ENCODE assay signal across 11 mouse cellular contexts in genomic region chr13:44133436-44133835, GRCm38 (mm10).
DNase-seq lines count a peak whose midpoint lies in the region; ATAC-seq and TF ChIP-seq lines count a peak whose summit lies in the region.
"Had no signal": no experiment of that assay in that cellular context is flagged by ENCODE, and none has a peak within 500 bp of the region (broad histone marks: within the 10 kb centered on the region; RNA-seq: fewer than 3 reads in every experiment).

No protein-coding gene starts in this region.

- no peak overlapping the region for H3K4me2 ChIP-seq in lung, postnatal 0 days (replicated peaks; ENCODE audit: low read depth, low read length)
- H3K4me2 ChIP-seq: lung, embryonic 15.5 days; neural tube, embryonic 13.5 days had no signal

- H3K27me3 ChIP-seq in lung, postnatal 0 days (replicated peaks; ENCODE audit: insufficient read depth, low read length) = no peaks in the 10 kb centered on the region
- H3K27me3 ChIP-seq: lung, embryonic 15.5 days; neural tube, embryonic 13.5 days had no signal

- WGBS in lung, postnatal 0 days = 58% methylated on average over 9 of the region's 9 CpGs

- H3K9ac ChIP-seq in lung, postnatal 0 days (replicated peaks; ENCODE audit: low read depth) = no peak overlapping the region
- H3K9ac ChIP-seq: lung, embryonic 15.5 days; neural tube, embryonic 13.5 days had no signal

- H3K36me3 ChIP-seq in lung, postnatal 0 days (ENCODE audit: insufficient read depth, low read length) = no peaks in the 10 kb centered on the region
- H3K36me3 ChIP-seq: lung, embryonic 15.5 days; neural tube, embryonic 13.5 days had no signal

- no peak for TF ChIP-seq EP300 in lung, postnatal 0 days (IDR thresholded peaks at IDR 0.05)

- no peak overlapping the region for H3K4me3 ChIP-seq in lung, postnatal 0 days (ENCODE audit: low read depth, low read length)
- H3K4me3 ChIP-seq: layer of hippocampus, adult 2 months; lung, embryonic 15.5 days; neural tube, embryonic 13.5 days had no signal

- H3K4me1 ChIP-seq in lung, postnatal 0 days (ENCODE audit: insufficient read depth, low read depth, low read length) = no peaks in the 10 kb centered on the region

- H3K9me3 ChIP-seq in lung, postnatal 0 days (ENCODE audit: low read length) = no peaks in the 10 kb centered on the region
- H3K9me3 ChIP-seq: lung, embryonic 15.5 days; neural tube, embryonic 13.5 days had no signal

- DNase-seq in embryo, embryonic 10.5 days (ENCODE audit: low spot score) = peak; percentile 38
- no peak for DNase-seq in embryo, embryonic 9.5 days (ENCODE audit: extremely low spot score)
- DNase-seq in lung, postnatal 0 days (ENCODE audit: low spot score) = peak; percentile 28
- DNase-seq in lung, postnatal 36 days = no peak
- DNase-seq in heart, adult 8-10 months (ENCODE audit: low spot score) = peak; percentile 45
- peak; percentile 61 for DNase-seq in retina, embryonic 14.5 days (ENCODE audit: low spot score)
- no peak for DNase-seq in urinary bladder, adult 18-20 months (ENCODE audit: low spot score in 2 of 2)

- no peak for TF ChIP-seq CTCF in lung, postnatal 0 days (IDR thresholded peaks at IDR 0.05)

- H3K27ac ChIP-seq in lung, postnatal 0 days (ENCODE audit: low read length) = no peak overlapping the region
- H3K27ac ChIP-seq: layer of hippocampus, adult 2 months; lung, embryonic 15.5 days; neural tube, embryonic 13.5 days had no signal

- ATAC-seq in lung, postnatal 0 days = no peak
- no peak for ATAC-seq in erythroblast, adult 5-6 weeks (replicated peaks; ENCODE audit: low FRiP score, poor library complexity, severe bottlenecking)

Comparison
In these comparisons a context has a peak if more than half of its experiments do, and no peak if none do; other contexts are left out.
1. DNase-seq: peak in embryo, embryonic 10.5 days (single experiment), lung, postnatal 0 days (single experiment), heart, adult 8-10 months (single experiment) and retina, embryonic 14.5 days (single experiment); none in embryo, embryonic 9.5 days (single experiment), lung, postnatal 36 days (single experiment) and urinary bladder, adult 18-20 months (0 of 2).